Mouse (Mus musculus) gonadal fat pad, adult 2 months (tissue): ENCODE data around the gene Kdm5b. TPM values are rescaled to one million over a fixed set of nuclear protein-coding genes. Genes with fewer than 3 reads are reported as not detected.

Experiments
- DNase-seq: peaks from one replicate; pipeline ENCODE4 v3.0.0-alpha.2; 2012; ENCODE audit warnings: low read depth
- polyA plus RNA-seq: library from polyadenylated mRNA; depleted of rRNA; stranded (reverse); fragments of >200 nt; gene quantifications from 2 replicates; pipeline ENCODE4 v1.2.3, GENCODE M21; 2012; rRNA removed

The Kdm5b gene
- polyA plus RNA-seq, 1 experiment = 15.5 TPM

DNA sequence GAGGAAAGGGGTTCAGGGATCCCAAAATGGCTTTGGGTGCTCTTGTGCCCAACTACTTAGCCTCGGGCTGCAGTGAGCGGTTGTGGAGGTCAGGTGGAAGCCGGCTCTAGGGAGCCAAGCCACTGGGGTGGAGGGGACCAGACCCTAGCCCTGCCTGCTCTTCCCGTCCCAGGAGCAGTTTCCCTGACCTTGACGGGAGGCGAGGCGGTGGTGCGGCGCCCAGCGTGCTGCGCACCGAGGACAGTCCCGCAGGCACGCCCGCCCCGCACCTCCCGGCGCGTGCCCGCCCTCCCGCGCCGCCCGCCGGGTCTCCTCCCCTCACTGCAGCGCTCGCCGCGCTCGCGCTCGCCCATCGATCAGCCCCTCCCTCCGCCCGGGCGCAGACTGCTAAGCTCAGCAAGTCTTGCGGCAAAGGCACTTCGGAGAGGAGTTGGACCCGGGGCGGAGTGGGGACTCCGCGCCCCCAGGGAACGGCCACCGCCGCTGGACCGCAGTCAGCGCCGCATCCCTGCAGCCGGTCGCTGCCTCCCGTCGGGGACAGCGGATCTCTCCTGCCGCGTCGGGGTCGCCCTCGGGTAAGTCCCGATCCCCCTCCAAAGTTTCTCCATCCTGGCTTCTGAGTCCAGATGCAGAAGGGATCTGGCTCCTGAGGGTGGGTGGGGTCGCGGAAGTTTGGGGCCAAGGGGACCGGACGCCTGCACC lies 86.4 kb downstream of the Kdm5b start, which contains the start of gene Syt2:
Gene Syt2 (plus strand): TSS at position 417 of the 702 bp plus-strand sequence.
- no peak for DNase-seq

- no peak for DNase-seq
Observed at GRCm38 (mm10) chr1:134646963-134647282, 87.0 kb downstream of the Kdm5b start.

- DNase-seq = no peak
Observed at GRCm38 (mm10) chr1:134647591-134647990, 87.6 kb downstream of the Kdm5b start.

GRCm38 (mm10) chr1:134650816-134651215 lies 90.8 kb downstream of the Kdm5b start:
- DNase-seq = no peak

DNA sequence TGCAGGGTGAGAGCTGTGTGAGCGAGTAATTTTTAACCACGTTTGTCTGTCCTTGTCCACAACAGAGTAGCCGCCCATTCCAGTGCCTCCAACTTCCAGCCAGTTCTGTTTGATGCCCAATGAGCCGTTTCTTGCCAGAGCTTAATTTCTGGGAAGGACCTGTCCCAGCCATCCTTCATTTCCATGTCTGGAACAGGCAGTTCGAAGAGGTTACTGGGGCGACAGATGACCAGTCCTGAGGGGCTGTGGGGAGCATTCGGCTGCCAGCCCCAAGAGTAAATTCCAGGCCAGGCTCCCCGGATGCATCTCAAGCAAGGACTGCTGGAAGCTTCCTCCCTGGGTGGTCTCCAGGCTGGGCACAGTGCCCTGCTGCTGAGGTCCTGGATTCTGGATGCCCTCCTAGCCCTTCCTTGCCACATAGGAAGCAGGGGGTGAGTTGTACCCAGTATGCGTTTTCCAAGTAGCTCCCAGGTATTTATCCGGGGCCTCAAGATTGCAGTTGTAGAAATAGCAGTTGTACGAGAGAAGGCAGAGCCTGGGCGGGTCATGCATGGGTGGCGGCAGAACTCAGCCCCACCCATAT lies 91.4 kb downstream of the Kdm5b start:
- DNase-seq = no peak

- no peak for DNase-seq
Observed at GRCm38 (mm10) chr1:134651851-134652398, 92.0 kb downstream of the Kdm5b start.

DNA sequence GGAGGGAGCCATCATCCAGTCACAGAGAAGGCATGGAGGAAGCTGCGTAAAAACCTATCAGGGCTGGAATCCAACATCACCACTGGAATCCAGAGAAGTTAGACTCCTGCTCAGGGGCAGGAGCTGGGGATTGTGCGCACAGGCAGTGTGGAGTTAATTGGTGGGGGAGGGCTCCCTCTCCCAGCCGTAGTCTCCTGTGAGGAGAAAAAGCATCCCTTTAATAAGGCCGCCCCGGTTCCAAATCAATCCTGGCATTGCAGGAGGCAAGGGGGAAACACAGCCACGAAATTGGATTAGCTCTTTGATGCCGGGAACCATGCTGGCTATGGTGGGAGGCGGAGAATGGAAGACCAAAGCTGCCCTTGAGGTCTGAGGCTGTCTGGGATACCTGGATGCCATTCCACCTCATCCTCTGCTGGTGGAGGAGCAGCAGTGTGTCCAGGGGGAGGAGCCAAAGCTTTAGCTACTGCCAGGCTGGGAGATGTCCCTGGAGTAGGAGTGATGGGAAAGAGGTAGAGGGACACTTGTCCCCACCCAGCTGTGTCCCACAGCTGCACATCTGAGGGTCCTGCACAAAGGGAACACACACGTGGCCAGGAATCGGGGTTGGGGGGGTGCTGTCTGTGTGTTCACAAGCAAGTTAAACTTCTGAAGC lies 93.8 kb downstream of the Kdm5b start:
- no peak for DNase-seq

GRCm38 (mm10) chr1:134658841-134659240 lies 98.9 kb downstream of the Kdm5b start:
- DNase-seq = no peak

DNA sequence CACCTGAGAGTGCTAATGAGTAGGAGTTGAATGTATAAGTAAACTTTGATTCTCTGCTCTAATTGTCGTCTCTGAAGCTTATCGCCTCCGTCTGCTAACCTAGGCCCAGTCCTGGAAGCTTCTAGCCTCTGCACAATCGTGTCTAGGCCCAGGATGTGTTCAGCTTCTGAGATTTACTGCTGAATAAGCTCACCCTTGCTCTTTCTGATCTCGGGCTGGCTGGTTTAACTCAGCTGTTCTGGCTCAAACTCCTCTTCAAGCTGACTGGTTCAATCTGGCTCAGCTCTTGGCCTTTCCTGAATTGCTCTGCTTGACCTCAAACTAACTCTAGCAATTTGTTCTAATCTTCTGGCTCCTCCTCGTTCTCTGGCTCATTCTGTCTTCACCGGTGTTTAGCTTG lies 100.2 kb downstream of the Kdm5b start:
- DNase-seq = no peak

- DNase-seq = no peak
Observed at GRCm38 (mm10) chr1:134671234-134672070, 111.5 kb downstream of the Kdm5b start.

- DNase-seq = no peak
Observed at GRCm38 (mm10) chr1:134674312-134674711, 114.3 kb downstream of the Kdm5b start.

DNA sequence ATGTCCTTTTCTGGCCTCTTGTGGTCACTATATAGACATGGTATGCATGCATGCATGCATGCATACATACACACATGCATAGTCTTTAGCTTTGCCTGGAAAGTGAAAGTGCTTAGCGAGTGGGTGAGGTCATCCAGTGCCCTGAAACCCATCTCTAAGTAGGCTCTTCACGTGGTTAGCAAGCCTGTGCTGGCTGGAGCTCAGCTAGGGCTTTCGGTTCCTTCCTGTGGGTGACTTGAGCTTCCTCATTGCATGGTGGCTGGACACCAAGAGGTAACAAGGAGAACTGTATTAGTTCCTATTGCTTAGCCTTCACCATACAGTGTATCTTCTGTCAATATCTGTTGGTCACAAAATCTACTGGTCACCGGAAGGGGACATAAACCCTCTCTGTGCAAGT lies 119.5 kb downstream of the Kdm5b start:
- no peak for DNase-seq

DNA sequence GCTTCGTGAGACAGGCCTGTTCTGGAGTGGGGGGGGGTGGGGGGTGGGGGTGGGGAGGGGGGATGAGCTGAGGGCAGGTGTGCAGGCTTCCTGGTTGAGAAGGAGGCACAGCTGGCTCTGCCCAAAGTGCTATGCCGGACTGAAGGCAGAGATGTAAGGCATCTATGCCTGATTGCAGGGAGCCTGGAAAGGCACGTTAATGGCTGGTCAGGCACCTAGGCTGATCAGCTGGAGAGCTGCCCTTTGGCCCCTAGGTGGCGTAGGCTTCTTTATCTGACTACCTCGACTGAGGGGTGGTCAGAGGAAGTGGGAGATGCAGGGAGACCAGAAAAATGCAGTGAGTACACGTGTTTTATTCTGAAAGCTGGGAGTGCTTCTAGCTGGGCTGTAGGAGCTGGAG lies 120.6 kb downstream of the Kdm5b start:
- no peak for DNase-seq

DNA sequence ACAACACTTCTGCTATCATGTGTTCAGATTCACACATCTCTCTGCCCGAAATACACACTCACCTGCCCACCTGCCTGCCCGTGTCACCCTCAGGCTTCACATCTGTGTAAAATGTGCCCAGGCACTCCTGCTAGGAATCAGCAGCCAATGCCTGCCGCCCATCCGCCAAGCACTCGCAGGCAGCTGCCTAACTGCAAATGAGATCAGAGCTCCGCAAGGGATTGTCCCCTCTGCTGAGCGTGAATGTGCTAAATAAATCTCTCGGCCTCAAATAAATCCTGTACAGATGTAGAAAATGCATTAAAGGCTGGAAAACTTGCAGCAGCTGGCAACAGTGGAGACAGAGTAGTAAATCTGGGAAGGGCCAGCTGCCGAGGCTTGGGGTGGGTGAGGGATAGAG lies 122.5 kb downstream of the Kdm5b start:
- no peak for DNase-seq

Other genes with a start within 250 kb of the Kdm5b start
- 5.0 and 5.4 TPM in 2 replicates for gene Ppfia4, start 227.2 kb upstream of the Kdm5b start, polyA plus RNA-seq
- gene Tmem183a, start 198.2 kb upstream of the Kdm5b start, polyA plus RNA-seq = 70.5 and 73.9 TPM in 2 replicates
- not detected in 2 replicates for gene 4933406M09Rik, start 174.2 kb upstream of the Kdm5b start, polyA plus RNA-seq
- 43.0 and 52.5 TPM in 2 replicates for gene Cyb5r1, start 154.6 kb upstream of the Kdm5b start, polyA plus RNA-seq
- 144 and 149 TPM in 2 replicates for gene Adipor1, start 144.8 kb upstream of the Kdm5b start, polyA plus RNA-seq
- gene Klhl12, start 104.6 kb upstream of the Kdm5b start, polyA plus RNA-seq = 9.9 and 13.6 TPM in 2 replicates
- 16.8 and 17.7 TPM in 2 replicates for gene Rabif, start 65.5 kb upstream of the Kdm5b start, polyA plus RNA-seq
- gene Mgat4e, start 10.5 kb upstream of the Kdm5b start, polyA plus RNA-seq = 0.09 and 0.32 TPM in 2 replicates
- 1.5 and 8.1 TPM in 2 replicates for gene Syt2, start 86.5 kb downstream of the Kdm5b start, polyA plus RNA-seq